Mouse (Mus musculus): ENCODE measurements around the gene Qrsl1. TPM values are rescaled to one million over a fixed set of nuclear protein-coding genes. Genes with fewer than 3 reads are reported as not detected.

Qrsl1 gene
- polyA plus RNA-seq, 1 experiment = 5.0 TPM

DNA sequence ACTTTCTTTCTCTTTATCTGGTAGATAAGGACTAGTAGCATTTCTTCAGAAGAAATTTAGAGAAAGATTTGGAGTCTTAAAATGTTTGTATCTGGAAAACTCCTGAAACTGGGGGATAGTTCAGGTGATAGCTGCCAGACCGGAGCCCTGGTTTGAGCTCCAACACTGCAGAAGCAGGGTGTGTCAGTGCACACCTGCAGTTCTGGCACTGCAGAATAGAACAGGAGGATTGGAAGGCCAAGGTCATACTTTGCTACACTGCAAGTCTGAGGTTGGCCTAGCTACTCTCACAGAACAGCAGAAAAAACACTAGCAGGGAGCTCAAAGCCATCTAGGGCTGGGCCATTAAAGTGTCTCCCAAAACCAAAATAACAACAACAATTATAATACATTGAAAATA lies 3.0 kb upstream of the Qrsl1 start:
- WGBS = 25% methylated on average over 1 of the region's 1 CpGs
- TF ChIP-seq POLR2A (IDR thresholded peaks at IDR 0.05; ENCODE audit: low read depth, low read length) (no peak), CTCF (IDR thresholded peaks at IDR 0.05; ENCODE audit: extremely low read depth, insufficient read length, insufficient replicate concordance, low read depth, low read length) (no peak)

DNA sequence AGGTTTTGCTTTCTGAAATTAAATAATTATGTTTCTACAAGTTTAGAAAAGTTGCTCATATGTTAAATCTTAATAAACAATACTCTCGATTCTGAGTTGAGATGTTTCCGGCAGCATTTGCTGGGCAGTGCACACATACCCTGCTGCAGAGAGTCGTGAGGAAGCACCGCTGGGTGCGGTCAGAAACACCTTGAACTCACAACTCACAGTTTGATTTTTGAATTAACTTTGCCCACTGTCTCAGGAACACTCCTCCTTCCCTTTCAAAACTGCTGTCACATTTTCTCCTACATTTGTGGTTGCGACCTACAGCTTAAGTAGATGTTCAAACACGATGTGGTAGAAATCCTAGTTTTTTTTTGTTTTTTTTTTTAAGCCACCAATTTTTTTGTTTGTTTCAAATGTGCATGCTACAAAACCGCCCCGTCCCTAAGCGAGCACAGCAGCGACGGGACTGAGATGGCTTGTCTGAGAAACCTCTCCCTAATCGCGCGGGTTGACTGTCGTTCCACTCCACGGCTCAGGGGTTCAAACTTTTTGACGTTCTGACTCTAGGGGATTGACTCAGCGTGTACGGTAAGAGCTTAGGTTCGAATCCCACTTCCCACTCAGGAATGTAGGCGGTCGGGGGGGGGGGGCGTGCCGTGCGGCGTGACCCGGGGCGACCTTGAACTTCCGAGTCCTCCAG lies 518 bp downstream of the Qrsl1 start:
- TF ChIP-seq CTCF (IDR thresholded peaks at IDR 0.05; ENCODE audit: extremely low read depth, insufficient read length, insufficient replicate concordance, low read depth, low read length) (no peak), POLR2A (IDR thresholded peaks at IDR 0.05; ENCODE audit: low read depth, low read length) (no peak)
- Histone ChIP-seq H3K27me3 (ENCODE audit: control insufficient read depth, insufficient read depth, low read length) (no peaks in the 10 kb centered on the region), H3K36me3 (ENCODE audit: control insufficient read depth, insufficient read depth, low read length) (no peaks in the 10 kb centered on the region), H3K27ac (ENCODE audit: insufficient read depth, low read depth, low read length) (peak overlapping the region; percentile 45; the same call in 1 of the 2 replicates), H3K4me1 (ENCODE audit: control insufficient read depth, insufficient read depth, insufficient read length, low read length) (peaks cover 5% of the 10 kb centered on the region; the same call in 1 of the 2 replicates), H3K4me3 (ENCODE audit: low read depth, low read length) (peak overlapping the region; percentile 86)
- 2% methylated on average over 30 of the region's 30 CpGs for WGBS

More for the DNA sequence above, 3.0 kb upstream of the Qrsl1 start:
- Histone ChIP-seq H3K4me1 (ENCODE audit: control insufficient read depth, insufficient read depth, insufficient read length, low read length) (peaks cover 5% of the 10 kb centered on the region; the same call in 1 of the 2 replicates), H3K36me3 (ENCODE audit: control insufficient read depth, insufficient read depth, low read length) (no peaks in the 10 kb centered on the region), H3K27ac (ENCODE audit: insufficient read depth, low read depth, low read length) (no peak overlapping the region), H3K4me3 (ENCODE audit: low read depth, low read length) (no peak overlapping the region), H3K27me3 (ENCODE audit: control insufficient read depth, insufficient read depth, low read length) (no peaks in the 10 kb centered on the region)

DNA sequence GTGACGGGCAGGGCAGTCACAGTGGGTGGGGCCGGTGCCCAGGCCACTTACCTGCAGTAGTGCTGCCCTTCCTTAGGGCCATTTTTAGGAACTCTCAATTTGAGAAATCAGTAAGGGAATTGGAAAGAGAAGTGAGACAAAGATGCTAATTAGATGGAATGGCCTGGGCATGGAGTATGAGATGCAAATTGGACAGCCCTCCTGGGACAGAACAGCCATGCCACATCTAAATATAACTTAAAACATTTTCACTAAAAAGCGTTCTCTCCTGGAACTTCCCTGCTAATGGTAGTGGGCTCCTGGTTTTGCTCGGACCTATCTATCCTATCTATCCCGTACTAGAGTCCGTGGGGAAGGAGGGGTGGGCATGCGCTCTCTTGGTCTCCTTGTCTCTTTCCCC lies 3.3 kb downstream of the Qrsl1 start:
- H3K27me3 ChIP-seq (ENCODE audit: control insufficient read depth, insufficient read depth, low read length) = no peaks in the 10 kb centered on the region
- H3K4me3 ChIP-seq (ENCODE audit: low read depth, low read length) = no peak overlapping the region
- peaks cover 2% of the 10 kb centered on the region for H3K36me3 ChIP-seq (ENCODE audit: control insufficient read depth, insufficient read depth, low read length)
- WGBS = 92% methylated on average over 7 of the region's 7 CpGs
- H3K4me1 ChIP-seq (ENCODE audit: control insufficient read depth, insufficient read depth, insufficient read length, low read length) = peaks cover 8% of the 10 kb centered on the region; the same call in 1 of the 2 replicates
- H3K27ac ChIP-seq (ENCODE audit: insufficient read depth, low read depth, low read length) = no peak overlapping the region
- no peak for TF ChIP-seq CTCF (IDR thresholded peaks at IDR 0.05; ENCODE audit: extremely low read depth, insufficient read length, insufficient replicate concordance, low read depth, low read length)
- no peak for TF ChIP-seq POLR2A (IDR thresholded peaks at IDR 0.05; ENCODE audit: low read depth, low read length)

DNA sequence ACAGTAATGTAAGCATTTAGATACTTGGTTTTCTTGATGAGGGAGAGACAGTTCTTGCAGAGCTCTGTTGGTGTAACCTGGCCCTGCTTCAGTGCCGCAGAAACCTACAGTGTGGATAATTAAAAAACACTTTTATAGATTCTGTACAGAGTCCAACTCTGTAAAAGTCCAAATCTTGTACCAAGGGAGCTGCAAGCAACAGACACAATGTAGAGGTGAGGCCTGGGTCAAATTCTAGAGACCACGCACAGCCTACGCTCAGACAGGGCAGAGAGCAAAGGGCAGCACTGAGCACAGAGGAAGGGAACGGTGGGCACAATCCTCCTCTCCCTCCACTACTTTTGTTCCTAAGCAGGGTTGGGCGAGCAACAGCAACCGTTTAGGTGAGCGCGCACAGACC lies 5.5 kb downstream of the Qrsl1 start:
- no peaks in the 10 kb centered on the region for H3K27me3 ChIP-seq (ENCODE audit: control insufficient read depth, insufficient read depth, low read length)
- no peak for TF ChIP-seq CTCF (IDR thresholded peaks at IDR 0.05; ENCODE audit: extremely low read depth, insufficient read length, insufficient replicate concordance, low read depth, low read length)
- no peak for TF ChIP-seq POLR2A (IDR thresholded peaks at IDR 0.05; ENCODE audit: low read depth, low read length)
- 43% methylated on average over 8 of the region's 8 CpGs for WGBS
- no peak overlapping the region for H3K4me3 ChIP-seq (ENCODE audit: low read depth, low read length)
- H3K27ac ChIP-seq (ENCODE audit: insufficient read depth, low read depth, low read length) = peak overlapping the region; percentile 1; the same call in 1 of the 2 replicates
- H3K36me3 ChIP-seq (ENCODE audit: control insufficient read depth, insufficient read depth, low read length) = peaks cover 9% of the 10 kb centered on the region
- H3K4me1 ChIP-seq (ENCODE audit: control insufficient read depth, insufficient read depth, insufficient read length, low read length) = peaks cover 4% of the 10 kb centered on the region; the same call in 1 of the 2 replicates

DNA sequence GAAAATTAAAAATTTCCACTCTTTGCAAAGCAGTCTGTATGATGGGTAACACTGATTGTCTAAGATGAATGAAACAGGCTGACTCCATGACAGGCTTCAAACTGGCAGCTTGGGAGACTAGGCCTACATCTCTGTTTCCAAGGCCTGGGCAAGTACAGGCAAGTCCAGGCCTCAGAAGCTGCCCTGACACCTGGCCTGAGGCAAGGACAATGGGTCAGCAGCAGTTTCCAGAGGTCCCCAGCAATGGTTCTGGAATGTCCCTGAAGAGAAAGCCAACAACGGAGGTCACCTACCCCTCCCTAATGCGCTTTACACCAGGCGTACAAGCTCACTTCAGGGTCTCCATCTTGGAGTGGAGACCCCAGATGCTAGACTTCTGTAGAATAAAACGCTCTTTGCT lies 8.6 kb downstream of the Qrsl1 start:
- TF ChIP-seq POLR2A (IDR thresholded peaks at IDR 0.05; ENCODE audit: low read depth, low read length) = no peak
- TF ChIP-seq CTCF (IDR thresholded peaks at IDR 0.05; ENCODE audit: extremely low read depth, insufficient read length, insufficient replicate concordance, low read depth, low read length) = no peak
- peaks cover 17% of the 10 kb centered on the region for H3K36me3 ChIP-seq (ENCODE audit: control insufficient read depth, insufficient read depth, low read length)
- no peak overlapping the region for H3K27ac ChIP-seq (ENCODE audit: insufficient read depth, low read depth, low read length)
- 95% methylated on average over 4 of the region's 4 CpGs for WGBS
- no peaks in the 10 kb centered on the region for H3K27me3 ChIP-seq (ENCODE audit: control insufficient read depth, insufficient read depth, low read length)
- H3K4me1 ChIP-seq (ENCODE audit: control insufficient read depth, insufficient read depth, insufficient read length, low read length) = peaks cover 2% of the 10 kb centered on the region; the same call in 1 of the 2 replicates
- H3K4me3 ChIP-seq (ENCODE audit: low read depth, low read length) = no peak overlapping the region

DNA sequence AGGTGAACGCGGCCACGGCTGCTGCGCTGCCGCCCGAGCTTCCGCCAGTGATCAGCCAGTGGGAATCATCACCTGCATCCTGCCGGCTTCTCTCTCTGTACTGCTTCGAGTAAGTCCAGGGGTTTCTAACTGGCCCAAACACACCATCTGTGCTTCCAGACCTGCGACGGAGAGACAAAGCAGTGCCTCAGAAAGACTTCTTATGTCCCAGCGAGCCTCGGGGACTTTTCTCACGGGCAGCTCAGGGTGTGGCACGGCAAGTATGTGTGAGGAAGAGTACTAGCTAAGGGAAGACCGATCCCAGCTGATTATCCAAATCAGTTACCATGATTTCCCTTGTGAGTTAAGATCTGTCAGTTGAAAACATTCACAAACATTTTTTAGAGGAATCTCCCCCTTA lies 12.6 kb downstream of the Qrsl1 start:
- H3K27me3 ChIP-seq (ENCODE audit: control insufficient read depth, insufficient read depth, low read length) = no peaks in the 10 kb centered on the region
- WGBS = 92% methylated on average over 16 of the region's 16 CpGs
- H3K27ac ChIP-seq (ENCODE audit: insufficient read depth, low read depth, low read length) = no peak overlapping the region
- no peaks in the 10 kb centered on the region for H3K4me1 ChIP-seq (ENCODE audit: control insufficient read depth, insufficient read depth, insufficient read length, low read length)
- no peak overlapping the region for H3K4me3 ChIP-seq (ENCODE audit: low read depth, low read length)
- TF ChIP-seq POLR2A (IDR thresholded peaks at IDR 0.05; ENCODE audit: low read depth, low read length) = no peak
- no peak for TF ChIP-seq CTCF (IDR thresholded peaks at IDR 0.05; ENCODE audit: extremely low read depth, insufficient read length, insufficient replicate concordance, low read depth, low read length)
- H3K36me3 ChIP-seq (ENCODE audit: control insufficient read depth, insufficient read depth, low read length) = peaks cover 38% of the 10 kb centered on the region

DNA sequence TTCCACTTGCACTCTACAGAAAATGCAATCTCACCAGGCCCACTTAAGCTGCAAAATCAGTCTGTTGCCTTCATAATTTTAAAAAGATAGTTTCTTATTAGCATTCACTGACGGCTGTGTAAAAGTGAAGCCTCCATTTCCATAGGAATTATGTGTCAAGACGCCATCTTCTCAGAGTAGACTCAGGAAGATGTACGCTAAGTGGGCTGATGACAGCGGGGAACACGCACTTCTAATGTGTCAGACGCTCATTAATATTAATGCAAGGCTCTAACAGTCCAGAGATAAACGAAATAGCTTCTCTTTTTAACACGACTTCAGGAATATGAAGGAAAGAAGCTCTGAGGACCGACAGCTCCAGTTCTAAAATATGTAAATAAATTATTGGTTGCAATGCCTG lies 13.9 kb downstream of the Qrsl1 start:
- Histone ChIP-seq H3K4me3 (ENCODE audit: low read depth, low read length) (no peak overlapping the region), H3K4me1 (ENCODE audit: control insufficient read depth, insufficient read depth, insufficient read length, low read length) (no peaks in the 10 kb centered on the region), H3K27me3 (ENCODE audit: control insufficient read depth, insufficient read depth, low read length) (no peaks in the 10 kb centered on the region), H3K36me3 (ENCODE audit: control insufficient read depth, insufficient read depth, low read length) (peaks cover 33% of the 10 kb centered on the region), H3K27ac (ENCODE audit: insufficient read depth, low read depth, low read length) (no peak overlapping the region)
- 95% methylated on average over 9 of the region's 9 CpGs for WGBS
- TF ChIP-seq CTCF (IDR thresholded peaks at IDR 0.05; ENCODE audit: extremely low read depth, insufficient read length, insufficient replicate concordance, low read depth, low read length) (no peak), POLR2A (IDR thresholded peaks at IDR 0.05; ENCODE audit: low read depth, low read length) (no peak)
